Mouse (Mus musculus): Measurements from ENCODE around the gene H2afj.

- TF ChIP-seq TCF12 (IDR thresholded peaks at IDR 0.05; ENCODE audit: insufficient read depth, poor library complexity, severe bottlenecking), result no peak
- no peak for TF ChIP-seq POLR2A (IDR thresholded peaks at IDR 0.05; ENCODE audit: insufficient read length, low read depth)
- no peak for TF ChIP-seq CEBPB (IDR thresholded peaks at IDR 0.05; ENCODE audit: insufficient read depth, poor library complexity, severe bottlenecking)
- TF ChIP-seq MYOG (IDR thresholded peaks at IDR 0.05; ENCODE audit: control insufficient read depth in 1 of 3, insufficient read depth in 1 of 3, insufficient read length in 2 of 3, low read depth in 2 of 3), result no peak
Measured at GRCm38 (mm10) chr6:136815381-136815780, 7.3 kb downstream of the H2afj start.

Data from myocyte (in vitro differentiated cells).